Mouse (Mus musculus) CH12.LX (cell line): ENCODE results near the gene Ptpn6. TPM values are rescaled to one million over a fixed set of nuclear protein-coding genes. Genes with fewer than 3 reads are reported as not detected.

Experiments
- DNase-seq: peaks from one replicate; pipeline ENCODE4 v3.0.0-alpha.2; 2013; ENCODE audit errors: extremely low read depth
- H3K27ac ChIP-seq: 2 replicates; pipeline ENCODE4 v1.5.1; 2012; ENCODE audit warnings: low read depth, mild to moderate bottlenecking, control low read depth, moderate library complexity; ENCODE audit not compliant: insufficient read depth
- H3K27me3 ChIP-seq: replicated peaks from 2 replicates; pipeline ENCODE3; 2012; ENCODE audit warnings: inconsistent platforms
- H3K36me3 ChIP-seq, 2 experiments: replicated peaks in 1 of 2; 2 replicates each; pipeline versions ENCODE3 to v1.6.1; 2012; ENCODE audit warnings: inconsistent platforms in 1 of 2, low read length in 1 of 2, mild to moderate bottlenecking in 1 of 2, mixed read lengths in 1 of 2, moderate library complexity in 1 of 2; ENCODE audit not compliant: control insufficient read depth in 1 of 2, insufficient read depth in 1 of 2
- H3K4me1 ChIP-seq, 2 experiments: 2 replicates each; pipeline ENCODE4 v1.6.1; 2012; ENCODE audit warnings: inconsistent platforms in 1 of 2, moderate library complexity in 1 of 2; ENCODE audit not compliant: insufficient read depth in 2 of 2, control insufficient read depth in 1 of 2
- H3K4me2 ChIP-seq: 2 replicates; pipeline ENCODE4 v1.6.1; 2012; ENCODE audit warnings: low read depth, mild to moderate bottlenecking, control low read depth; ENCODE audit not compliant: poor library complexity, insufficient read depth, severe bottlenecking
- H3K4me3 ChIP-seq, 3 experiments: fragments of 150-350 bp in 1 of 3; sonication (generic) in 1 of 3; replicated peaks in 1 of 3; 2 replicates each; pipeline versions ENCODE3 to v1.5.1; 2011 to 2012; ENCODE audit warnings: low read depth in 2 of 3, low read length in 2 of 3, mild to moderate bottlenecking in 2 of 3, moderate library complexity in 2 of 3, control low read depth in 1 of 3, improper control_type of control experiment in 1 of 3, inconsistent platforms in 1 of 3, mixed read lengths in 1 of 3; ENCODE audit not compliant: poor library complexity in 1 of 3
- H3K79me2 ChIP-seq: replicated peaks from 2 replicates; pipeline ENCODE4 v1.6.1; 2012; ENCODE audit warnings: mild to moderate bottlenecking, moderate library complexity; ENCODE audit not compliant: control insufficient read depth, poor library complexity, insufficient read depth, severe bottlenecking; ENCODE audit errors: extremely low read depth
- H3K9ac ChIP-seq: 2 replicates; pipeline ENCODE4 v1.6.1; 2012; ENCODE audit warnings: low read depth, mild to moderate bottlenecking, control low read depth, moderate library complexity; ENCODE audit not compliant: insufficient read depth
- H3K9me3 ChIP-seq: replicated peaks from 2 replicates; pipeline ENCODE3; 2012; ENCODE audit warnings: low read length, inconsistent platforms, mixed read lengths
- BHLHE40 ChIP-seq: IDR thresholded peaks from 2 replicates; pipeline ENCODE4 v1.6.1; 2011; ENCODE audit warnings: mild to moderate bottlenecking, low read depth, low read length, improper control_type of control experiment
- E2F4 ChIP-seq: IDR thresholded peaks from 2 replicates; pipeline ENCODE4 v1.6.1; 2011; ENCODE audit warnings: low read depth, low read length, improper control_type of control experiment; ENCODE audit not compliant: insufficient replicate concordance
- GABPA ChIP-seq: IDR thresholded peaks from 2 replicates; pipeline ENCODE4 v1.6.1; 2012; ENCODE audit warnings: low read depth, low read length, improper control_type of control experiment, inconsistent platforms; ENCODE audit not compliant: insufficient replicate concordance
- JUN ChIP-seq: IDR thresholded peaks from 2 replicates; pipeline ENCODE4 v1.6.1; 2011; ENCODE audit warnings: low read depth, mild to moderate bottlenecking, low read length, improper control_type of control experiment, moderate library complexity; ENCODE audit not compliant: insufficient read depth
- JUND ChIP-seq: conservative IDR thresholded peaks from 2 replicates; pipeline ENCODE4 v1.6.1; 2011; ENCODE audit warnings: low read depth, low read length, improper control_type of control experiment
- MAFK ChIP-seq: IDR thresholded peaks from 2 replicates; pipeline ENCODE4 v1.6.1; 2011; ENCODE audit warnings: low read length, improper control_type of control experiment; ENCODE audit not compliant: insufficient replicate concordance
- MAZ ChIP-seq: IDR thresholded peaks from 2 replicates; pipeline ENCODE4 v1.6.1; 2012; ENCODE audit warnings: low read depth, mild to moderate bottlenecking, inconsistent platforms, low read length, improper control_type of control experiment, moderate library complexity
- MXI1 ChIP-seq: IDR thresholded peaks from 2 replicates; pipeline ENCODE4 v1.6.1; 2011; ENCODE audit warnings: mild to moderate bottlenecking, low read depth, low read length, improper control_type of control experiment
- NRF1 ChIP-seq: IDR thresholded peaks from 2 replicates; pipeline ENCODE4 v1.6.1; 2014; ENCODE audit warnings: low read depth, mild to moderate bottlenecking, inconsistent platforms, low read length, improper control_type of control experiment, moderate library complexity
- POLR2AphosphoS2 ChIP-seq: IDR thresholded peaks from 2 replicates; pipeline ENCODE4 v1.6.1; 2011; ENCODE audit warnings: low read depth, low read length, improper control_type of control experiment
- TCF12 ChIP-seq: IDR thresholded peaks from 2 replicates; pipeline ENCODE4 v1.6.1; 2014; ENCODE audit warnings: low read depth, mild to moderate bottlenecking, inconsistent platforms, low read length, improper control_type of control experiment
- UBTF ChIP-seq: IDR thresholded peaks from 2 replicates; pipeline ENCODE4 v1.6.1; 2012; ENCODE audit warnings: low read depth, mild to moderate bottlenecking, inconsistent platforms, low read length, improper control_type of control experiment, moderate library complexity
- ZC3H11A ChIP-seq: IDR thresholded peaks from 2 replicates; pipeline ENCODE4 v1.6.1; 2012; ENCODE audit warnings: low read depth, mild to moderate bottlenecking, inconsistent platforms, low read length, improper control_type of control experiment
- dilution Hi-C: fragments of 300-500 bp; cut with MboI; formaldehyde crosslinking; loops from 2 replicates; pipeline ENCODE4 v1.14.3; 2020; ENCODE audit warnings: low sequenced_read_pairs; ENCODE audit not compliant: extremely low pct_unique_long_range_greater_than_20kb, extremely low pct_ligation_motif_present
- in situ Hi-C: fragments of 300-500 bp; cut with MboI; formaldehyde crosslinking; loops from 3 replicates; pipeline ENCODE4 v1.14.3; 2019; ENCODE audit warnings: low sequenced_read_pairs, low pct_ligation_motif_present, low pct_unique_long_range_greater_than_20kb, mixed read lengths
- polyA plus RNA-seq: library from polyadenylated mRNA; unstranded; fragments of >175 nt; gene quantifications from 2 replicates; pipeline ENCODE4 v1.2.1, GENCODE M21; 2012; ENCODE audit warnings: low read depth; ENCODE audit not compliant: insufficient read length
- total RNA-seq, 2 experiments: library from RNA; depleted of rRNA; stranded (reverse); fragments of 300-350 nt in 1 of 2; fragments of >200 nt in 1 of 2; gene quantifications; 2 replicates each; pipeline ENCODE4 v1.2.3; 2012 to 2014

Ptpn6 gene
- total and polyA plus RNA-seq, 3 experiments: 247 to 585 (median 300) TPM

DNA sequence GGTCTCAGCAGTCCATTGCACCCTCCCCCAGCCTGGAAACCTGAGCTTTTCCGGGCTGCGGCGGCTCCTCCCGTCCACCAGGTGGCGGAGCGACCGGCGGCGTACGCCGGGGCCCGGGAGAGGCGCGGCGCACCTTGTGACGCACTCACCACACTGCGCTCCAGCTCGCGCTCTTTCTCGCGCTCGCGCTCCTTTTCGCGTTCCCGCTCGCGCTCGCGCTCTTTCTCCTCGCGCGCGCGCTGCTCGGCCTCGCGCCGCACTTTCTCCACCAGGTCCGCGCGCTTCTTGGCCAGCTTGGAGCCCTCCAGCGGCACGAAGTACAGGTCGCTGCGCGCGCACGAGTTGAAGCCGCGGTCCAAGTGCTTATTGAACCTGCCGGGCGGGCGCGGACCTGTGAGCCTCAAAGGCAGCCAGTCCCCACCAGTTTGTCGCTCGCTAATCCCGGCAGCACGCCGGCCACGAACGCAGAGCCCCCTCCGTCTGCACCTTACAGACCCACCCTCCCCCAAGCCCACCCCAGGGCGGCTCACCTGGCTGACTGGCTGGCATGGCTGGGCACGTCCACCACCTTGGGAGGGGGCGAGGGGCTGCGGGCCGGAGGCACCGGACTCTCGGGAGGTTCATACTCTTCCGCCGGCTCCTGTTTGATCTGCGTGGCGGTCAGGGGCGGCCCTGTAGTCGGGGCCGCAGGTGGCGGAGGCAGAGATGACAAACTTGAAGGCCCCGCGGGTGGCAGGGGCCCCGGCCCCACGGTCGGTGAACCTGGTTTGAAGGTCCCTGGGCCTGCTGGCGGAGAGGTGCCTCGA, 7.2 kb upstream of the Ptpn6 start (continued):
- peak; percentile 41; the same call in 1 of the 2 replicates for TF ChIP-seq MAFK

- no peaks in the 10 kb centered on the region for H3K79me2 ChIP-seq
- H3K4me3 ChIP-seq: peak overlapping the region; percentile 42 to 63 (median 42)
- peaks cover 17 to 49% of the 10 kb centered on the region in 2 experiments for H3K4me1 ChIP-seq
- H3K36me3 ChIP-seq: peaks cover 38 to 54% of the 10 kb centered on the region in 2 experiments
- dilution Hi-C loops (no loop called here), in situ Hi-C loops (no loop called here)
- peak overlapping the region; percentile 67 for H3K4me2 ChIP-seq
- no peaks in the 10 kb centered on the region for H3K27me3 ChIP-seq
- TF ChIP-seq NRF1: no peak
- no peak for TF ChIP-seq JUND
- no peak for TF ChIP-seq POLR2AphosphoS2
- 0 out of 2 replicates have a peak, but pooled peaks have one; percentile 26 for TF ChIP-seq UBTF
- TF ChIP-seq BHLHE40: peak; percentile 49; the same call in 1 of the 2 replicates
- no peak for TF ChIP-seq JUN
- H3K9me3 ChIP-seq: no peaks in the 10 kb centered on the region
- peak overlapping the region; percentile 67 for H3K9ac ChIP-seq
- peak overlapping the region; percentile 26; the same call in 1 of the 2 replicates for H3K27ac ChIP-seq
- no peak for DNase-seq
Measured at GRCm38 (mm10) chr6:124744755-124745321, 6.3 kb upstream of the Ptpn6 start.

GRCm38 (mm10) chr6:124743647-124744046, 5.1 kb upstream of the Ptpn6 start:
- dilution Hi-C loops: no loop called here

More at GRCm38 (mm10) chr6:124743647-124744046, 5.1 kb upstream of the Ptpn6 start:
- DNase-seq: no peak
- Histone ChIP-seq H3K4me1 (peaks cover 26 to 61% of the 10 kb centered on the region in 2 experiments), H3K4me3 (no peak overlapping the region), H3K4me2 (no peak overlapping the region), H3K9me3 (no peaks in the 10 kb centered on the region), H3K36me3 (peaks cover 35 to 44% of the 10 kb centered on the region in 2 experiments), H3K79me2 (no peaks in the 10 kb centered on the region), H3K27ac (no peak overlapping the region), H3K27me3 (no peaks in the 10 kb centered on the region), H3K9ac (no peak overlapping the region)
- TF ChIP-seq MAZ (no peak), ZC3H11A (no peak), MXI1 (no peak), TCF12 (no peak), NRF1 (no peak), E2F4 (no peak), GABPA (no peak)
- in situ Hi-C loops: no loop called here
